ENCODE assay signal across 8 mouse cellular contexts in the genomic region with DNA sequence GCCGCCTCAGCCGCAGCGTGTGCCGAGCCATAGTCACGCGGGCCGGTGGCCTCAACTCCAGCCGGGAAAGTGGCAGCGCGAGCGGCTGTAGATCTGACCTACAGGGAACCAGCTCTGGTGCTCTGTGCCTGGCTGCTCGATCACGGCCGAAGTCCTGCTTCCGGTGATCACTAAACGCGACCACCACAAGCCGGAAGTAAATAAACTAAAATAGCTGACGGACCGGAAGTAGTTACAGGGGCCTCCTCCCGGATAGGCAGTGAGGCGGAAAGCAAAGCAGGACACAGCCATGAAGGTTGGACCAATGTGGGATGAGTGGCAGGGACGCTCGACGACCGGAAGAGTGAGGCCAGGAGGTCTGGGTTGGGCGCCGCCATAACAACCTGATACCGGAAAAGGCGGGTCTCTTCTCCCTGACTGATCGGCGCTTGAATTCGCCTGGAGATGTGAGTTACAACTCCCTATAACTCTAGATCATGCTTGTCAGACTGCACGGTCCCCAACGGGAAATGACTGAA. TPM values are rescaled to one million over a fixed set of nuclear protein-coding genes. Genes with fewer than 3 reads are reported as not detected.
DNase-seq lines count a peak whose midpoint lies in the region; ATAC-seq and TF ChIP-seq lines count a peak whose summit lies in the region.

A gene (plus strand): TSS at position 289 of the 518 bp plus-strand sequence.

- peak within 1 kb of the TSS; percentile 77 for H3K9ac ChIP-seq in heart, embryonic 15.5 days
- peak within 1 kb of the TSS; percentile 84 for H3K9ac ChIP-seq in liver, embryonic 14.5 days (replicated peaks)
- H3K9ac ChIP-seq in neural tube, embryonic 11.5 days (ENCODE audit: low read length), result peak within 1 kb of the TSS; percentile 81
- H3K9ac ChIP-seq in stomach, postnatal 0 days (ENCODE audit: low read length), result peak within 1 kb of the TSS; percentile 92

- no peak for TF ChIP-seq CTCF in liver, embryonic 14.5 days (IDR thresholded peaks at IDR 0.05; ENCODE audit: low read depth)
- no peak for TF ChIP-seq CTCF in stomach, postnatal 0 days (IDR thresholded peaks at IDR 0.05; ENCODE audit: low read depth)

- TF ChIP-seq EP300 in liver, embryonic 14.5 days (IDR thresholded peaks at IDR 0.05; ENCODE audit: low read depth), result no peak
- peak; percentile 50 for TF ChIP-seq EP300 in stomach, postnatal 0 days (optimal IDR thresholded peaks at IDR 0.05)

- H3K4me2 ChIP-seq in heart, embryonic 15.5 days, result peak within 1 kb of the TSS; percentile 82
- peak within 1 kb of the TSS; percentile 100 for H3K4me2 ChIP-seq in liver, embryonic 14.5 days (ENCODE audit: low read depth)
- H3K4me2 ChIP-seq in neural tube, embryonic 11.5 days (ENCODE audit: low read depth), result peak within 1 kb of the TSS; percentile 65
- H3K4me2 ChIP-seq in stomach, postnatal 0 days (replicated peaks; ENCODE audit: low read depth), result peak within 1 kb of the TSS; percentile 73

- under 1% methylated on average over 35 of the region's 35 CpGs for WGBS in forebrain, embryonic 10.5 days
- under 1% methylated on average over 35 of the region's 35 CpGs for WGBS in heart, embryonic 15.5 days
- WGBS in liver, embryonic 14.5 days (ENCODE audit: insufficient replicate concordance), result 0% methylated on average over 35 of the region's 35 CpGs
- under 1% methylated on average over 35 of the region's 35 CpGs for WGBS in neural tube, embryonic 11.5 days
- under 1% methylated on average over 35 of the region's 35 CpGs for WGBS in stomach, postnatal 0 days

- H3K27ac ChIP-seq in forebrain, embryonic 10.5 days, result peak within 1 kb of the TSS; percentile 89
- peak within 1 kb of the TSS; percentile 93 for H3K27ac ChIP-seq in heart, embryonic 15.5 days
- peak within 1 kb of the TSS; percentile 89 for H3K27ac ChIP-seq in liver, embryonic 14.5 days
- H3K27ac ChIP-seq in neural tube, embryonic 11.5 days (ENCODE audit: low read depth, low read length), result peak within 1 kb of the TSS; percentile 67
- H3K27ac ChIP-seq in stomach, postnatal 0 days (replicated peaks), result peak within 1 kb of the TSS; percentile 97

- H3K4me1 ChIP-seq in forebrain, embryonic 10.5 days, result peaks cover 22% of the 10 kb centered on the region
- peaks cover 11% of the 10 kb centered on the region for H3K4me1 ChIP-seq in heart, embryonic 15.5 days (replicated peaks)
- H3K4me1 ChIP-seq in liver, embryonic 14.5 days (replicated peaks; ENCODE audit: control insufficient read depth in 2 of 2, insufficient read depth in 2 of 2, low read length in 1 of 2), result peaks cover 12 to 18% of the 10 kb centered on the region in 2 experiments
- H3K4me1 ChIP-seq in neural tube, embryonic 11.5 days (ENCODE audit: control insufficient read depth, insufficient read depth, low read length), result peaks cover 5% of the 10 kb centered on the region; the same call in 1 of the 2 replicates
- 0 out of 2 replicates have a peak, but pooled peaks cover 4% of the 10 kb centered on the region for H3K4me1 ChIP-seq in stomach, postnatal 0 days (replicated peaks; ENCODE audit: control insufficient read depth, insufficient read depth)

- peak; percentile 99 for ATAC-seq in heart, embryonic 15.5 days (replicated peaks; ENCODE audit: insufficient number of reproducible peaks, insufficient read depth, low FRiP score, low read depth)
- peak; percentile 99 for ATAC-seq in liver, embryonic 14.5 days (ENCODE audit: insufficient read depth)
- ATAC-seq in neural tube, embryonic 11.5 days (ENCODE audit: insufficient read depth, low FRiP score, low TSS enrichment), result peak; percentile 99
- ATAC-seq in stomach, postnatal 0 days (ENCODE audit: low FRiP score, low TSS enrichment), result peak; percentile 100

- peaks cover 14% of the 10 kb centered on the region for H3K9me3 ChIP-seq in forebrain, embryonic 10.5 days
- H3K9me3 ChIP-seq in heart, embryonic 15.5 days (replicated peaks), result no peaks in the 10 kb centered on the region
- no peaks in the 10 kb centered on the region for H3K9me3 ChIP-seq in liver, embryonic 14.5 days (ENCODE audit: control insufficient read depth, low read length)
- no peaks in the 10 kb centered on the region for H3K9me3 ChIP-seq in neural tube, embryonic 11.5 days (ENCODE audit: control insufficient read depth, low read length)
- 0 out of 2 replicates have a peak, but pooled peaks cover 4% of the 10 kb centered on the region for H3K9me3 ChIP-seq in stomach, postnatal 0 days (ENCODE audit: control insufficient read depth, low read length)

- DNase-seq in CD8-positive naive resting alpha-beta T cell, adult 2 months (ENCODE audit: low read depth in 2 of 2, low spot score in 2 of 2), result peak; percentile 67 to 72
- DNase-seq in c-Kit-positive CD71-negative TER-119-negative erythroid progenitor cells, embryonic 14.5 days (ENCODE audit: low read depth), result peak; percentile 84
- peak; percentile 93 for DNase-seq in forebrain, embryonic 10.5 days (ENCODE audit: extremely low spot score, low spot score)
- DNase-seq in kidney, postnatal 25 days, result peak; percentile 91 to 98
- DNase-seq in liver, embryonic 14.5 days (ENCODE audit: low read depth in 3 of 3, low spot score in 3 of 3), result peak; percentile 93 to 94 (median 93)
- peak; percentile 93 for DNase-seq in neural tube, embryonic 11.5 days (ENCODE audit: low spot score)
- peak; percentile 94 for DNase-seq in stomach, postnatal 0 days (ENCODE audit: low spot score)

- peaks cover 77% of the 10 kb centered on the region for H3K36me3 ChIP-seq in forebrain, embryonic 10.5 days (replicated peaks)
- peaks cover 43% of the 10 kb centered on the region for H3K36me3 ChIP-seq in heart, embryonic 15.5 days
- peaks cover 27% of the 10 kb centered on the region for H3K36me3 ChIP-seq in liver, embryonic 14.5 days (replicated peaks; ENCODE audit: control insufficient read depth, insufficient read depth, low read depth)
- peaks cover 17% of the 10 kb centered on the region for H3K36me3 ChIP-seq in neural tube, embryonic 11.5 days (ENCODE audit: control insufficient read depth, insufficient read depth, low read length)
- peaks cover 13% of the 10 kb centered on the region for H3K36me3 ChIP-seq in stomach, postnatal 0 days (ENCODE audit: control insufficient read depth, insufficient read depth, low read length)

- no peaks in the 10 kb centered on the region for H3K27me3 ChIP-seq in forebrain, embryonic 10.5 days (ENCODE audit: poor library complexity, severe bottlenecking)
- H3K27me3 ChIP-seq in heart, embryonic 15.5 days, result no peaks in the 10 kb centered on the region
- no peaks in the 10 kb centered on the region for H3K27me3 ChIP-seq in liver, embryonic 14.5 days (ENCODE audit: control insufficient read depth, insufficient read depth, low read length)
- no peaks in the 10 kb centered on the region for H3K27me3 ChIP-seq in neural tube, embryonic 11.5 days (ENCODE audit: control insufficient read depth, insufficient read depth, low read length)
- no peaks in the 10 kb centered on the region for H3K27me3 ChIP-seq in stomach, postnatal 0 days (ENCODE audit: control insufficient read depth, insufficient read depth, low read length)

- peak within 1 kb of the TSS; percentile 72 for H3K4me3 ChIP-seq in forebrain, embryonic 10.5 days
- H3K4me3 ChIP-seq in heart, embryonic 15.5 days, result peak within 1 kb of the TSS; percentile 72
- peak within 1 kb of the TSS; percentile 74 to 78 for H3K4me3 ChIP-seq in liver, embryonic 14.5 days (ENCODE audit: insufficient read depth in 1 of 2, low read depth in 2 of 2, low read length in 2 of 2)
- peak within 1 kb of the TSS; percentile 59 for H3K4me3 ChIP-seq in neural tube, embryonic 11.5 days (ENCODE audit: low read depth, low read length)
- peak within 1 kb of the TSS; percentile 72 for H3K4me3 ChIP-seq in stomach, postnatal 0 days (ENCODE audit: low read depth, low read length)

RNA-seq across cellular contexts. Expression of the gene that starts here (rescaled TPM):
- 24.1 and 25.2 TPM in 2 replicates for polyA plus RNA-seq in forebrain, embryonic 10.5 days (2016; fragmentation: Nextera tagmentation; extraction: Ambion mirVana)
- polyA plus RNA-seq in heart, embryonic 15.5 days (2015; fragmentation: Nextera tagmentation; extraction: Ambion mirVana), result 17.0 and 18.5 TPM in 2 replicates
- 9.2 and 12.8 TPM in 2 replicates for polyA plus RNA-seq in liver, embryonic 14.5 days (2012; rRNA removed)
- 9.1 and 11.6 TPM in 2 replicates for polyA plus RNA-seq in liver, embryonic 14.5 days (2014; fragmentation: Nextera tagmentation; extraction: Ambion mirVana)
- polyA plus RNA-seq in neural tube, embryonic 11.5 days (2014; fragmentation: Nextera tagmentation; extraction: Ambion mirVana), result 23.1 and 26.4 TPM in 2 replicates
- 15.5 and 15.8 TPM in 2 replicates for polyA plus RNA-seq in stomach, postnatal 0 days (2015; fragmentation: Nextera tagmentation; extraction: Ambion mirVana)

Comparison
In these comparisons a context has a peak if more than half of its experiments do, and no peak if none do; other contexts are left out.
1. Peak in every context shown above with its lines: DNase-seq, ATAC-seq, H3K4me3 ChIP-seq and H3K27ac ChIP-seq.